Mouse (Mus musculus) layer of hippocampus, adult 8-10 months (tissue): ENCODE data around the gene Spp2. TPM values are rescaled to one million over a fixed set of nuclear protein-coding genes. Genes with fewer than 3 reads are reported as not detected.

ENCODE experiments used
- DNase-seq, 2 experiments: peaks; one replicate each; pipeline ENCODE4 v3.0.0; 2022; ENCODE audit warnings: low spot score in 2 of 2
- total RNA-seq, 4 experiments: library from RNA; stranded (reverse); gene quantifications; 2 replicates each; pipeline ENCODE4 v1.2.4; 2022

Spp2 gene
- total RNA-seq, result under 1 TPM in 1 of 4 experiments, not detected in 3; 0.53 TPM

DNA sequence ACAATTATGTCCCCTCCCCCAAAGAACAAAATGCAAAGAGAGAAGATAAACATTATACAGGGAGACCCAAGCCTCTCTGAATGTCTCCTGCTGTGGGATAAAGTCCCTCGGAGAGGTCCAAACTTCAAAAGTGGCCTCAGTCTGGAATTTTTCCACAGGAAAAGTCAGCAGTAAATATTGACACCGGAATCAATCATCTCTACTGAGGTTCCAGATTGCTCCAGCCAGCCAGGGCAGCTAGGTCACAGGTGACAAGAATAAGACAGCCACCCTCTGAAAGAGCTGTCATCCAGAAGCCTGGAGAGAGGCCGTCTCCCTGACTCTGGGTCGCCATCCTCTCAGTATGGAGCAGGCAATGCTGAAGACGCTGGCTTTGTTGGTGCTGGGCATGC, at the start of gene Spp2:
Gene Spp2, plus strand, starts transcription at position 155 of the 392 bp plus-strand sequence.
- no peak for DNase-seq

GRCm38 (mm10) chr1:88357458-88358090, 49.2 kb upstream of the Spp2 start:
- DNase-seq, result peak; percentile 17 to 57

DNA sequence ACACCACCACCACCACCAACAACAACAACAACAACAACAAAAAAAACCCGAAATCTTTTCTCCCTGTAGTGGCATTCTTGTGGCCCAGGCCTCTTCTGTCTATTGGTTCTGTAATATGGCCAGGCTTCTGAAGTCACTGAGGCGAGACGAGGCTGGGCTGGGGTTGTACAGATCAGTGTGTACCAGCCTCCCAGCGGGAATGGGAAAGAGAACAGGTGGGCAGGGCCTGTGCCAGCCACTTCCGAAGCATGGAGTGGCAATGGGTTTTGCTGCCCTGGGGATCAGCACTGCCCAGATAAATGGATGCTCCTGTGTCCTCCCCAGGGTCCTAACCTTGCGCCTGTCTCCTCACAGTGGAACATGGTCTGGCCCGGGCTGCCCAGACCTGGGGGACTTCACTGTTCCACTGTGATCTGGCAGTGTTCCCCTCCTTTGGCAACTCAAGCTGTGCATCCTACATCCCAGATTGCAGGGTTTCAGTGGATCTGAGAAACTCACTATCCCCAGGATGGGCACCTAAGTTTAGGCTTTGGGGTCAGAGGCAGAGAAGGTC, 48.6 kb upstream of the Spp2 start:
- DNase-seq, result no peak

DNA sequence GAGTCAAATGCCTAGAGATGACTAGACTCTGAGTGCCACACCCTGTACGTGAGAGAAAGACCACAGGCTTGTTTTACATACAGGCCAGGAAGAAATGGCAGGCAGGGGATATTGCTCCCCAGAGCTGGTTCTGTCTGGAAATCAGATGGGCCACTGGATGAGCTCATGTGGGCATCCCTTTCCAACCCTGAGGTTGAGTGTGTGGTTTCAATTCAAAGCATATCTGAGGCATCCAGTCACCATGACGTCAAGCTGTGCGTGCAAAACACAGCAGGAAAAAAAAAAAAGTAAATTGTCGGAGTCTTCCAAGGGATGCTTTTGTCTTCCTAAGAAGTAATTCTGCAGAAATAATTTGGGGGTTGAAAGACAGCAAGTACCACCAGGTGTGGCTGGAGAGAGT, 45.7 kb upstream of the Spp2 start:
- no peak for DNase-seq

DNA sequence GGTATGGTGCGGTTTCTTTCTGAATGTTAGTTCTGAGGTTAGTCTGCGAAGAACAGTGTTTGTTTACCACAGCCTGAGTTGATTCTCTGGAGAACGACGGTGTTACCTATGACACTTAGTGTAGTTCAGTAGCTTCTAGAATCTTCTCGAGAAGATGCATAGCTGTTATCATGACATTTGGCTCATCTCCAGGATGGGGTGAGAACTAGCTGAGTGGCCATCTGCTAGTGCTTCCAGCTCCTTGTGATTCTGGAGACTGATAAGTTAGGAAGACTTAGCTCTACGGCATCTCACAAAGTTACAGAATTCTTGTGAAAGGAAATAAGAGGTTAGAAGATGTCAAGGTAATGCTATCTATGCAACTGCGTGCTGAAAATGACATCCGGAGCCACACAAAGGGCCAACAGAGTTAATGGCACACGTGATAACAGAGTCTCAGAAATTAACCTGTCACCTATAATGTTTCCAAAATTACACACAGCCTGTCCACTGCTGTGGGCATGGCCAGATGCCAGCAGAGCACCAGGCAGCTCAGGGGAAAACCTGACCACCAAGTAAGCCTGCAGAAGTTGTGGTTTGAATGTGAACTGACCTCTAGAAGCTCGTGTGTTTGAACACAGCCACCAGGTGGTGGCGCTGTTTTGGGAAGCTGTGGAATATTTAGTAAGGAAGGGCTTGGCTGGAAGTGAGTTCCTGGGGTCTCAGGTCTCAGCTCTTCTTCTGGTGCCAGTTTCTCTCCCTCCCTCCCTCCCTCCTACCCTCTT, 39.7 kb upstream of the Spp2 start:
- no peak for DNase-seq

DNA sequence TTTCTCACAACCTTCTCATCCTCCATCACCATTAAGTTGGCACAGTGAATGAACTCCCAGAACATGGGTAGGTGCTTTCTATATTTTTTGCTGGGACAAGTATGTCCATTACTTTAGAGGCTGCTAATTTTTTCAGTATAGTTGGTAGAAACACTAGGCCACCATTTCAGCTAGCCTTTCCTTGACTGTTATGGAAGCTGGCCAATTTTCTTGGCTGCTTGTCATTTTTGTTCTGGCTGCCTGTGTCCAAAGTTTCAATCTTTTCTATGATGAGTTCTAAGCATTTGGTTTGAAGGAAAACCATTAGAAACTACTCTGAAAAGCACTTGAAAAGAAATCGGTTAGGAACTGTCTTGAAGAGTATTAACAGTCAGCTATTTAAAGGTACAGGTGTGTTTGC, 28.3 kb upstream of the Spp2 start:
- DNase-seq, result no peak

DNA sequence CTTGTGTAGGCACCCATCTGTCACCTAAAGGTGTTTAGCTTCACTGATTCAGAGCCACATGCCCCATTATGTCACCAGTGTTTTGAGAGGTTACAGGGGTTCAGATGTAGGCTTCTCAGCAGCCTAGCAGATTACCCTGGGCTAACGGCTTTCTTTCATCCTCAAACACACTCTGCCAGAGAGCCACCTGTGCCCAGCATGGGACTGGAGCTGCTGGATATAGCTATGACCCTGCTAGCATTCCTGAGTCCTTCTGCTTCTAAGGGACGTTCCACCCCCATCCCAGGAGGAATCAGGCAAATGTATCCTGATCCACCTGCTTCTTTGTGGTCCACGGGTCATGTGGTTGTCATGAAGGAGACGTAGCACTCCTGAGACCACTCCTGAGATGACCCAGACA, 15.1 kb upstream of the Spp2 start:
- DNase-seq, result no peak

DNA sequence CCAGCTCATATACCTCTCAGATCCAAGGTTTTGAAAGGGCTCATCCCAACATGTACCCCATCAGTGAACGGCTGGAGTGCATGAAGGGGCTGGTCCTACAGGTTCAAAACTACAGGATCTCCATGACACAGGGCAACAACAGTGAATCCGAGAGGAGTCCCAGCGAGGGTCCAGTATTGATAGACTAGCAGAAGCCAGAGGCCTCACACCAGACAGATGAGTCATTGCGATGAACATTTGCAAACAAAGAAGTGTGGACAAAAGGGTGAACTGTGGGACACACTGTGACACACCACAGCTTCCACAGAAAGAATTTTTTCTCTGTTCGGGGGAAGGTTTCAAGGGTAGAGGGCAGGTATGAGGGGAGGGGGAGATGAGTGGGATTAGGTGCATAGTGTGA, 13.4 kb upstream of the Spp2 start:
- DNase-seq, result no peak

- no peak for DNase-seq
Observed at GRCm38 (mm10) chr1:88403378-88403777, 3.4 kb upstream of the Spp2 start.

DNA sequence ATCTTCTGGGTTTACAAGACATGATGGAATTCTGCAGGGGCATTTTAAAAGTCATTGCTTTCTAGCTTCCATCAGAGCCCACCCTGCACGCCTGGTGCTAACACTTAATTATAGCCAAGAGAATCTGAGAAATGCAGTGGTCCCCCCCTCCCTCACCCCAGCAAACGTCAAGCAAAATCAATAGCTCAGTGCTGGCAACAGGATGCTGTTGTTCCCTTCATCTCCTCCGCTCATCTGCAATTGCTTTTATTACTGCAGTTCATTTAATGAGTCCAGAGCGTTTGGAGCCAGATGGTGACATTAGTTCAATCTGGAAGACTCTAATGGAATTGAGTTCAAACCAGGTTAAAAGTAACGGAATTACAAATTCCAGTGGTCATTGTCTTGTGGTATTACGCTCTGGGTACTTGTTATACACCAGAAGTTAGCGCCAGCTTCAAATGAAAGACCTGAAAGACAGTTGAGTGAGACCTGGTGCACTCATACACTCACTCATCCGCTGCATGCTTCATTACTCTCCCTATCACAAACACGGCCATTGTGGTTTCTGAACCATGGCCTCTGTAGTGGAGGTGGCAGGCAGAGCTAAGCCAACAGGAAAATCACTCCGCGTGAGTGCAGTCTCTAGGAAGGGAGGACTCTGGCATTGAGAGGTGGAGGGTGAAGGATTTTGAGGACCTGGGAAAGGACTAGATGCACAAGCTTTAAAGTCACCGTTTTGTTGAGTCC, 519 bp upstream of the Spp2 start:
- DNase-seq, result no peak

DNA sequence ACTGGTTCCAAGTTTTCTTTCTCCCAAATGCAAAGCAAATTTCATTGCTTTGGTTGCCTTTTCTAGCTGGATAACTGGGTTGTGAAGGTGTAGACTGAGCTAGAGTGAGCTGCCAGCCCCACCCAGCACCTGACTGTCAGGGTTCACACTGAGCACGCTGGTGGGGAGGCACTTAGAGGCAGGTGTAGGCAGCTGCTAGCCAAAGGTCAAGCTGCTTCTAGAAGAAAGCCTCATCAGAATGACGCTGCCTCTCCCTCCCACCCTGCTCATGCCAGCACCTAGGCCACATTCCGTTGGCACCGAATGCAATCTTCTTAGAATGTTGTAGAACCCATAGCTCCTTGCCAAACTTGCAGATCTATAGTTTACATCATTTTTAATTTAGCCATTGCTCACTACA, 1.6 kb downstream of the Spp2 start:
- no peak for DNase-seq

DNA sequence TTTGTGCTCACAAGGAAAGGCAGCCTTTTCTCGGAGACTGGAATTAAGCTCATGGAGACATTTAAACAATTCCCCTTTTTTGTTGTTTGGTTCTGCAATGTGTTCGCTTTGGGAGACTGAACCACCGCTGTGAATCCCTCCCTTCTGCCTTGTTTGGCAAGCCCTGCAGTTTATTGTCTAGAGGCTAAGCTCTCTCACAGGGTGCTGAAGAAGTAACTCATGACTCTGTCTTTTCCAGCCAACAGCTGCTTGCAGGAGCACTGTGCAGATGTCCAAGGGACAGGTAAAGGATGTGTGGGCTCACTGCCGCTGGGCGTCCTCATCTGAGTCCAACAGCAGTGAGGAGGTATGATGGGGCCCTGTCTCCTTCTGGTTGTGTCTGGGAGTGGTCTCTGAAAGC, 5.3 kb downstream of the Spp2 start:
- peak in 1 of 2 experiments; percentile 4 for DNase-seq

DNA sequence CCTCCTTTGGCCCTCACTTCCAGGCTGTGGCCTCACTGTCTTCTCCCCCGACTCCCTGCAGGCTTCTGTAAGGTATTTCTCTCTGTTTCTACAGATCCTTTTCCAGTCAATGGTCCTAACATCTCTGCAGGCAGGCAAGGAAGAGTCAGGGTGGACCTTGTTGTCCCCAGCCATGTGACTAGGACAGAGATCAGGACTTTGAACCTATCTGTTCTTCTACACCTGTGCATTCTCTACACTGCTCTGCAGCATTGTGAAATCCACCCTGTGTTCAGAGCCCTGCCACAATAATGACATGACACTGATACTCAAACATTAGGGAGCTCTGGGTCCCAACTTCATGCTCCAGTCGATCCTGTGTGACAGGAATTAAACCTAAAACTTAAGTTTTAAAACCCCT, 12.2 kb downstream of the Spp2 start:
- no peak for DNase-seq

DNA sequence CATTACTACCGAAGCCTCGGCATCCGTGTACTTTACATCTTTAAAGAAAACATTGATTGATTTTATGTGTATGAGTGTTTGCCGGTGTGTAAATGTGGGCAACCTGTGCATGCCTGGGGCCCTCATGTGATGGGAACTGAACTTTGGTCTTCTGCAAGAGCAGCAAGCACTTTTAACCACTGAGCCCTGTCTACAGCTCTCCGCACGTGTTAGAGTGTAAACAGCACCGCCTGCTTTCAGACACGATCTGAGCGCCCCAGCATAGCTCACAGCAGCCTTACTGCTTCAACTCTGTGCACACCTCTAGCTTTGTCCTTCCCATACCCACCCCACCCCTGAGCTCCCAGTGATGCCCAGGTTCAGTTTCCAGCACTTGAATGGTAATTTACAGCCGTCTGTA, 15.3 kb downstream of the Spp2 start:
- no peak for DNase-seq

DNA sequence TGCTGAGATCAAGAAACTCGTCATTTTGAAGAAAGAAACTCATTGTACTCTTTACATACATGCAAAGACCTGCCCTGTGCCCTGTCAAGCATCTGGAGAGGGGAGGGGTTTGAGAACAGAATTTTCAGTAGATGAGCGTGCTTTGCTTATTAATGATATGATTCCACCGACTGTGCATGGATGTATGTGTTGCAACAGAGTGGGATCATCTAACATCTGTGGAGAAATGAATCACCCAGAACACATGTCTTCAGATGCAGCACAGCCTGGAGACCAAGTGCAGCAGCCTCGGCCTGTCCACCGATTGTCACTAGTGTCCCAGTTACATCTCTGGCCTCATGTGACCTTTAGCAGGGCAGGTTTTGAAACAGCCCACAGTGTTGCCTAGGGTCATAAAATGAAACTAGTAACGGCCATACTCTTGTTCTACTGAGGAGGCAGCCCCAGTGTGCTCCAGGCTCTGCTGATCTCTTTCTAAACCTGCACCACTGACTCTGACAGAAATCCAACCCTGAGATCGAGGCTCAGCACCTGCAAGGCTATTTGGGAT, 16.2 kb downstream of the Spp2 start:
- no peak for DNase-seq

DNA sequence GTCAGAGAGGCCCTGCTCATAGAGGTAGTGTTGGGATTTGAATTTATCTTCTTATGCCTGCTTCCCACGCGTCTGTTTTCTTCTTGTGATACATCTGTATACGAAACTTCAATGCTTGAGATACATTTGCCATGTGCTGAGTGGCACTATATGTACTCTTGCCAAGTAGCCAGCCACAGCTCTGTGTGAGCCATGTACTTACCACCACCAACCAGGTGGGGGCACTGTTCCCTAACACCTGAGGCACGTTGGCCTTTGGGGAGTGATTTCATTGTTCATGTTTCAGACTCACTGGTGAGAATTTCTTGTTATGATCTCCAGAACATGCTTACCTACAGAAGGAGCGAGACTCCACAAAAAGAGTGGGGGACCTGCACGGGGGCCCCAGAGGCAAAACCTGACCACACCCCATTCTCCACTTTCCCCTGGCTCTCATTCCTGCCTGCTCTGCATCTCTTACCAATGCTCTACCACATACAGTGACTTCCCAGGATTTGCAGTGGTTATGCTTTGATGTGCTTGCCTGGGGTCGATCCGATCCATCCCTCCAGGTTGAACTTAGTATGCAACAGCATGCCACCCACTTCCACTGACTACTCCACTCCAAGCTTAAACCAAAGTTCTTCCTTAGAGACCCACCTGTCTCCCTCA, 18.0 kb downstream of the Spp2 start:
- DNase-seq, result peak; percentile 33 to 72

DNA sequence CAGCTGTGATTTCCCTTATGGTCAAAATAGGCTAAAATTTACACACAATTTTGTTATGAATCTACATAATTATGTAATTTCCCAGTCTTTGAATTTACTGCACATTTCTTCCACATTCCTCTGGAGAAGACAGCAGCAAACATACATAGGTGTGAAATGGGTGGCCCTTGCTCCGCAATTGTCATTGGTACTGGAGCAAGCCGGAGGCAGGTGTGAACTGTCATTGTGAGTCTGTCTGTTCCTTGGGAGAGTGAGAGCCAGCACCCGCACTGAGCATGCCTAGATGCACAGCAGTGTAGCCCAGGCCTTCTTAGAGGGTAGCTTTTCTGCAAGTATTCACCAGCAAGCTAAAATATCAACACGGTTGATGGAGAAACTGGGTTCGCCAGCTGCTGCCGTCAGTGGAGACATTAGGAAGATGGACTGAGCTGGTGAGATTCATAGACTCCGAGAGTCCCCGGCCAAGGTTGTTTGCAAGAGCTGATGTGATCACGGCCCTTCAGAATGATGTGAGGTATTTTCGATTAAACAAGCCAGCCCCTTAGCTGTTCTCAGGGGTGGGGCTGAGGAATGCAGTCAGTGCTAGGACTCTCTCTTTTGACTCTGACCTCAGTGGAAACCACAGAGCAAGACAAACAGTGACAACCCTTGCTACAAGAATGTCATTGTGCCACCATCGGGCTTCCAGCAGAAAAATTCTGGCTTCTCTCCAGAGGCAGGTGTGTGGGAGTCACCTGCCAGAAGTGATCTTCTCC, 21.4 kb downstream of the Spp2 start:
- DNase-seq, result no peak

DNA sequence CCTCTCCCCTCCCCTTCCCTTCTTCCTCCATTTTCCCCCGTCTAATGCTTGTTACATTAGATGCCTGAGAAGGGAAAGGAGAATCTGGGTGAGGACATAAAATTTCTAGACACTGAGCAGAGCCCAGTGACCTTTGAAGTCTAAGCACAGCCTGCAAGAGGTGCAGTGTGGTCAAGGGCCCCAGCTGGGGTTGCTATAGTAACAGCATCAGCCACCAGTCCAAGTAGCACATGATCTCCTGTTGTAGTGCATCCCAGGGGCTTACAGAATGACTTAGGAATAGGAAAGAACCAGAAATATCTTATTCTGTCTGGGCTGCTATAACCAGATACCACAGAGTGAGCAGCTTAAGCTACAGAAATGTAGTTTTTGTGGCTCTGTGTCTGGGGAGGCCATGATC, 22.7 kb downstream of the Spp2 start:
- no peak for DNase-seq

DNA sequence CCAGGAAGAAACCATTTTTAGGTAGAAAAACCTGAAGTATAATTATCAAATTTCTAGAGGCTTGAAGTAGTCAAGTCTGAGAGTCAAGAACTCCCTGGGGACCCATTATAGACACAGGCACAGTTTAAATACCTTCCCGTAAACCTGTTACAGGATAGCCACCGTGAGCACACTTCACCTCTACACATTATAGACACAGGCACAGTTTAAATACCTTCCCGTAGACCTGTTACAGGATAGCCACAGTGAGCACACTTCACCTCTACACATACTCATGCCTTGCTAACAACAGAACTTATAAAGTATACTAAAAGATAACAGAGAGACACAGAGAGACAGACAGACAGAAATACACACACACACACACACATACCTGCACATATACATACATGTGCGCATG, 24.5 kb downstream of the Spp2 start:
- DNase-seq, result no peak

GRCm38 (mm10) chr1:88432601-88433000, 25.8 kb downstream of the Spp2 start:
- no peak for DNase-seq
